Mouse (Mus musculus): Measurements from ENCODE around the gene Ephx1.
"Not testable (repeated sequence)": the region's sequence is repeated elsewhere in the genome, so short reads cannot be mapped to it uniquely, and the experiment has no call there.

The Ephx1 gene

GRCm38 (mm10) chr1:181014731-181015500 is 5.8 kb downstream of the Ephx1 start:
- DNase-seq (ENCODE audit: extremely low read depth, insufficient read length, low spot score): no peak

- no peak for DNase-seq (ENCODE audit: extremely low read depth, insufficient read length, low spot score)
Observed at GRCm38 (mm10) chr1:181013446-181013845, 7.3 kb downstream of the Ephx1 start.

GRCm38 (mm10) chr1:181012416-181012815 is 8.3 kb downstream of the Ephx1 start:
- no peak for DNase-seq (ENCODE audit: extremely low read depth, insufficient read length, low spot score)

GRCm38 (mm10) chr1:181011601-181012000 is 9.1 kb downstream of the Ephx1 start:
- no peak for DNase-seq (ENCODE audit: extremely low read depth, insufficient read length, low spot score)

GRCm38 (mm10) chr1:181010171-181010932 is 10.4 kb downstream of the Ephx1 start:
- peak; percentile 63 for DNase-seq (ENCODE audit: extremely low read depth, insufficient read length, low spot score)

- peak; percentile 88 for DNase-seq (ENCODE audit: extremely low read depth, insufficient read length, low spot score)
Observed at GRCm38 (mm10) chr1:181009754-181010153, 10.9 kb downstream of the Ephx1 start.

GRCm38 (mm10) chr1:181009011-181009590 is 11.6 kb downstream of the Ephx1 start:
- DNase-seq (ENCODE audit: extremely low read depth, insufficient read length, low spot score): peak; percentile 57

- no peak for DNase-seq (ENCODE audit: extremely low read depth, insufficient read length, low spot score)
Observed at GRCm38 (mm10) chr1:181008266-181008665, 12.4 kb downstream of the Ephx1 start.

- no peak for DNase-seq (ENCODE audit: extremely low read depth, insufficient read length, low spot score)
Observed at GRCm38 (mm10) chr1:181007831-181008230, 12.9 kb downstream of the Ephx1 start.

- DNase-seq (ENCODE audit: extremely low read depth, insufficient read length, low spot score): no peak
Observed at GRCm38 (mm10) chr1:181005331-181005730, 15.4 kb downstream of the Ephx1 start.

GRCm38 (mm10) chr1:181003790-181004189 is 16.9 kb downstream of the Ephx1 start:
- DNase-seq (ENCODE audit: extremely low read depth, insufficient read length, low spot score): no peak

GRCm38 (mm10) chr1:181001621-181002020 is 19.1 kb downstream of the Ephx1 start:
- no peak for DNase-seq (ENCODE audit: extremely low read depth, insufficient read length, low spot score)

- DNase-seq (ENCODE audit: extremely low read depth, insufficient read length, low spot score): no peak
Observed at GRCm38 (mm10) chr1:181001217-181001616, 19.5 kb downstream of the Ephx1 start.

GRCm38 (mm10) chr1:181000501-181001092 is 20.1 kb downstream of the Ephx1 start:
- DNase-seq (ENCODE audit: extremely low read depth, insufficient read length, low spot score): no peak

GRCm38 (mm10) chr1:180992142-180992541 is 28.6 kb downstream of the Ephx1 start:
- no peak for DNase-seq (ENCODE audit: extremely low read depth, insufficient read length, low spot score)

GRCm38 (mm10) chr1:180990671-180991070 is 30.0 kb downstream of the Ephx1 start:
- DNase-seq (ENCODE audit: extremely low read depth, insufficient read length, low spot score): no peak

GRCm38 (mm10) chr1:180987759-180988158 is 32.9 kb downstream of the Ephx1 start:
- peak; percentile 52 for DNase-seq (ENCODE audit: extremely low read depth, insufficient read length, low spot score)

GRCm38 (mm10) chr1:180986701-180987100 is 34.0 kb downstream of the Ephx1 start:
- DNase-seq (ENCODE audit: extremely low read depth, insufficient read length, low spot score): no peak

GRCm38 (mm10) chr1:180981298-180982046 is 39.2 kb downstream of the Ephx1 start:
- not testable (repeated sequence) for DNase-seq (ENCODE audit: extremely low read depth, insufficient read length, low spot score)

GRCm38 (mm10) chr1:180980464-180980863 is 40.2 kb downstream of the Ephx1 start:
- DNase-seq (ENCODE audit: extremely low read depth, insufficient read length, low spot score): no peak
